Mouse (Mus musculus): Measurements from ENCODE around the gene Zfp825. TPM values are rescaled to one million over a fixed set of nuclear protein-coding genes. Genes with fewer than 3 reads are reported as not detected.
"Not testable (repeated sequence)": the region's sequence is repeated elsewhere in the genome, so short reads cannot be mapped to it uniquely, and the experiment has no call there.

Gene Zfp825
- 23.7 TPM in 2 replicates for polyA plus RNA-seq (2015; fragmentation: Nextera tagmentation; extraction: Ambion mirVana)

- Histone ChIP-seq H3K9me3 (ENCODE audit: control insufficient read depth, low read length) (no peaks in the 10 kb centered on the region), H3K27me3 (ENCODE audit: control insufficient read depth, insufficient read depth, low read depth, low read length) (no peaks in the 10 kb centered on the region), H3K4me3 (ENCODE audit: low read length) (peak within 1 kb of the TSS; percentile 63), H3K36me3 (ENCODE audit: control insufficient read depth, insufficient read depth, low read length) (no peaks in the 10 kb centered on the region), H3K9ac (ENCODE audit: low read length) (peak within 1 kb of the TSS; percentile 85), H3K4me2 (ENCODE audit: low read depth, low read length) (peak within 1 kb of the TSS; percentile 91), H3K4me1 (replicated peaks; ENCODE audit: control insufficient read depth, insufficient read depth, low read length) (no peaks in the 10 kb centered on the region), H3K27ac (ENCODE audit: low read length) (peak within 1 kb of the TSS; percentile 87)
- ATAC-seq (ENCODE audit: low read depth), result peak; percentile 98
- under 1% methylated on average over 23 of the region's 23 CpGs for WGBS
Observed at GRCm38 (mm10) chr13:74493911-74494679, at the start of gene Zfp825. Zfp825 (minus strand) TSS chr13:74493992.

- not testable (repeated sequence) for H3K9ac ChIP-seq (ENCODE audit: low read length); H3K36me3 ChIP-seq (ENCODE audit: control insufficient read depth, insufficient read depth, low read length); H3K4me1 ChIP-seq (replicated peaks; ENCODE audit: control insufficient read depth, insufficient read depth, low read length); H3K9me3 ChIP-seq (ENCODE audit: control insufficient read depth, low read length); H3K27ac ChIP-seq (ENCODE audit: low read length); H3K4me2 ChIP-seq (ENCODE audit: low read depth, low read length); H3K4me3 ChIP-seq (ENCODE audit: low read length); ATAC-seq (ENCODE audit: low read depth); H3K27me3 ChIP-seq (ENCODE audit: control insufficient read depth, insufficient read depth, low read depth, low read length)
- 93% methylated on average over 3 of the region's 3 CpGs for WGBS
Observed at GRCm38 (mm10) chr13:74535418-74535817, 41.6 kb upstream of the Zfp825 start.

GRCm38 (mm10) chr13:74534864-74535263, 41.1 kb upstream of the Zfp825 start:
- H3K4me2 ChIP-seq (ENCODE audit: low read depth, low read length); H3K27ac ChIP-seq (ENCODE audit: low read length); H3K4me1 ChIP-seq (replicated peaks; ENCODE audit: control insufficient read depth, insufficient read depth, low read length); ATAC-seq (ENCODE audit: low read depth); H3K4me3 ChIP-seq (ENCODE audit: low read length); H3K9ac ChIP-seq (ENCODE audit: low read length); H3K36me3 ChIP-seq (ENCODE audit: control insufficient read depth, insufficient read depth, low read length); H3K27me3 ChIP-seq (ENCODE audit: control insufficient read depth, insufficient read depth, low read depth, low read length); H3K9me3 ChIP-seq (ENCODE audit: control insufficient read depth, low read length): not testable (repeated sequence)
- 14% methylated on average over 3 of the region's 3 CpGs for WGBS

- Histone ChIP-seq H3K9me3 (ENCODE audit: control insufficient read depth, low read length) (peaks cover 3% of the 10 kb centered on the region; the same call in 1 of the 2 replicates), H3K36me3 (ENCODE audit: control insufficient read depth, insufficient read depth, low read length) (no peaks in the 10 kb centered on the region), H3K27me3 (ENCODE audit: control insufficient read depth, insufficient read depth, low read depth, low read length) (no peaks in the 10 kb centered on the region), H3K4me2 (ENCODE audit: low read depth, low read length) (no peak overlapping the region), H3K27ac (ENCODE audit: low read length) (no peak overlapping the region), H3K4me1 (replicated peaks; ENCODE audit: control insufficient read depth, insufficient read depth, low read length) (no peaks in the 10 kb centered on the region), H3K9ac (ENCODE audit: low read length) (no peak overlapping the region), H3K4me3 (ENCODE audit: low read length) (no peak overlapping the region)
- WGBS, result 87% methylated on average over 15 of the region's 15 CpGs
- ATAC-seq (ENCODE audit: low read depth), result no peak
Observed at GRCm38 (mm10) chr13:74534096-74534495, 40.3 kb upstream of the Zfp825 start.

GRCm38 (mm10) chr13:74531251-74531650, 37.5 kb upstream of the Zfp825 start:
- ATAC-seq (ENCODE audit: low read depth); H3K4me3 ChIP-seq (ENCODE audit: low read length); H3K4me1 ChIP-seq (replicated peaks; ENCODE audit: control insufficient read depth, insufficient read depth, low read length); H3K27me3 ChIP-seq (ENCODE audit: control insufficient read depth, insufficient read depth, low read depth, low read length); H3K9ac ChIP-seq (ENCODE audit: low read length); H3K36me3 ChIP-seq (ENCODE audit: control insufficient read depth, insufficient read depth, low read length); H3K4me2 ChIP-seq (ENCODE audit: low read depth, low read length); H3K9me3 ChIP-seq (ENCODE audit: control insufficient read depth, low read length); H3K27ac ChIP-seq (ENCODE audit: low read length): not testable (repeated sequence)
- 0% methylated on average over 1 of the region's 1 CpGs for WGBS

GRCm38 (mm10) chr13:74529372-74529715, 35.6 kb upstream of the Zfp825 start:
- H3K4me3 ChIP-seq (ENCODE audit: low read length); H3K4me1 ChIP-seq (replicated peaks; ENCODE audit: control insufficient read depth, insufficient read depth, low read length); H3K36me3 ChIP-seq (ENCODE audit: control insufficient read depth, insufficient read depth, low read length); H3K9me3 ChIP-seq (ENCODE audit: control insufficient read depth, low read length); H3K9ac ChIP-seq (ENCODE audit: low read length); ATAC-seq (ENCODE audit: low read depth); H3K27me3 ChIP-seq (ENCODE audit: control insufficient read depth, insufficient read depth, low read depth, low read length); H3K4me2 ChIP-seq (ENCODE audit: low read depth, low read length); H3K27ac ChIP-seq (ENCODE audit: low read length): not testable (repeated sequence)
- 33% methylated on average over 1 of the region's 1 CpGs for WGBS

GRCm38 (mm10) chr13:74528519-74529371, 35.0 kb upstream of the Zfp825 start:
- H3K4me3 ChIP-seq (ENCODE audit: low read length); H3K4me2 ChIP-seq (ENCODE audit: low read depth, low read length); H3K36me3 ChIP-seq (ENCODE audit: control insufficient read depth, insufficient read depth, low read length); H3K27ac ChIP-seq (ENCODE audit: low read length); H3K9me3 ChIP-seq (ENCODE audit: control insufficient read depth, low read length); H3K27me3 ChIP-seq (ENCODE audit: control insufficient read depth, insufficient read depth, low read depth, low read length); H3K4me1 ChIP-seq (replicated peaks; ENCODE audit: control insufficient read depth, insufficient read depth, low read length); H3K9ac ChIP-seq (ENCODE audit: low read length): not testable (repeated sequence)
- ATAC-seq (ENCODE audit: low read depth), result 0 out of 2 replicates have a peak, but pooled peaks have one; percentile 36

- Histone ChIP-seq H3K4me3 (ENCODE audit: low read length) (peak overlapping the region; percentile 62), H3K27ac (ENCODE audit: low read length) (peak overlapping the region; percentile 95), H3K4me1 (replicated peaks; ENCODE audit: control insufficient read depth, insufficient read depth, low read length) (peaks cover 4% of the 10 kb centered on the region; the same call in 1 of the 2 replicates), H3K36me3 (ENCODE audit: control insufficient read depth, insufficient read depth, low read length) (no peaks in the 10 kb centered on the region), H3K9me3 (ENCODE audit: control insufficient read depth, low read length) (no peaks in the 10 kb centered on the region), H3K9ac (ENCODE audit: low read length) (peak overlapping the region; percentile 74), H3K27me3 (ENCODE audit: control insufficient read depth, insufficient read depth, low read depth, low read length) (no peaks in the 10 kb centered on the region), H3K4me2 (ENCODE audit: low read depth, low read length) (peak overlapping the region; percentile 79)
- 2% methylated on average over 15 of the region's 15 CpGs for WGBS
- peak; percentile 99 for ATAC-seq (ENCODE audit: low read depth)
Observed at GRCm38 (mm10) chr13:74522481-74523237, 28.9 kb upstream of the Zfp825 start.

- 0% methylated on average over 3 of the region's 3 CpGs for WGBS
- Histone ChIP-seq H3K4me3 (ENCODE audit: low read length) (peak overlapping the region; percentile 62), H3K27ac (ENCODE audit: low read length) (peak overlapping the region; percentile 72), H3K9ac (ENCODE audit: low read length) (peak overlapping the region; percentile 74), H3K4me2 (ENCODE audit: low read depth, low read length) (peak overlapping the region; percentile 79)
- not testable (repeated sequence) for H3K36me3 ChIP-seq (ENCODE audit: control insufficient read depth, insufficient read depth, low read length); H3K9me3 ChIP-seq (ENCODE audit: control insufficient read depth, low read length); H3K4me1 ChIP-seq (replicated peaks; ENCODE audit: control insufficient read depth, insufficient read depth, low read length); ATAC-seq (ENCODE audit: low read depth); H3K27me3 ChIP-seq (ENCODE audit: control insufficient read depth, insufficient read depth, low read depth, low read length)
Observed at GRCm38 (mm10) chr13:74522141-74522480, 28.3 kb upstream of the Zfp825 start.
